Mouse (Mus musculus) central nervous system, embryonic 11.5 days (tissue): ENCODE data around the gene Zfp593. TPM values are rescaled to one million over a fixed set of nuclear protein-coding genes. Genes with fewer than 3 reads are reported as not detected.

Experiments used
- polyA plus RNA-seq: library from polyadenylated mRNA; depleted of rRNA; stranded (reverse); fragments of >200 nt; gene quantifications from 2 replicates; pipeline ENCODE4 v1.2.3, GENCODE M21; 2012; rRNA removed

Zfp593 gene
- 14.1 and 15.2 TPM in 2 replicates for polyA plus RNA-seq

DNA sequence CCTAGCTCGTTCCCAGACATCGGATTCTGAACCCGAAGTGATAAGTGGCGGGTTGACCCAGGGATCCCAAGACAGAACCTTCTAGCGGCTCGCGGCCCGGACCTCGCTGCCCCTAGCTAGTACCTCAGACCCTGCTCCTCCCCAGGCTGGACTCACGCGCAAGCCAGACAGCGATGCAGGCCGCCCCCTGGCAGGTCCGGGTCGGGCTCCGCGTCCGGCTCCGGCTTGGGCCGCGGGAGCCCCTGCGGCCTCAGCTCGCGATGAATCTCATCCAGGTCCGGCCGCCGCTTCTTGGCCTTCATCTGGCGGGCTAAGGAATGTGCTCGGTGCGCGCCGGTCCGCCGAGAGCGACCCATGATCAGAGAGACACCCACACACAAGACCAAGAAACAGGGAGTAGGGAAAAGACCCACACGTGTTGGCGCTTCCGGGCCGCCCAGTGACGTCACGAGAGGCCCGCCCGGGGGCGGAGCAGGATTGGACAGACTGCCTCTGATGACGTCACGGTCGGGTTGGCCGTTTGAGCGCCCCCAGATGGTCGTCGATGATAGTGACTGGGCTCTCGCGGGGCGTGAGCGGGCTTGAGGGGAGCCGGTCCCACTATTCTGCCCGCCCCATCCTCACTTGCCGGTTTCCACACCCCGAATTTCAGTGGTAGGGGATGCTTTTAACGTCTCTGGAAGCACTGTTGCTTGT, at the start of gene Zfp593:
Zfp593 (minus strand) TSS at position 445 of the 696 bp plus-strand sequence.

DNA sequence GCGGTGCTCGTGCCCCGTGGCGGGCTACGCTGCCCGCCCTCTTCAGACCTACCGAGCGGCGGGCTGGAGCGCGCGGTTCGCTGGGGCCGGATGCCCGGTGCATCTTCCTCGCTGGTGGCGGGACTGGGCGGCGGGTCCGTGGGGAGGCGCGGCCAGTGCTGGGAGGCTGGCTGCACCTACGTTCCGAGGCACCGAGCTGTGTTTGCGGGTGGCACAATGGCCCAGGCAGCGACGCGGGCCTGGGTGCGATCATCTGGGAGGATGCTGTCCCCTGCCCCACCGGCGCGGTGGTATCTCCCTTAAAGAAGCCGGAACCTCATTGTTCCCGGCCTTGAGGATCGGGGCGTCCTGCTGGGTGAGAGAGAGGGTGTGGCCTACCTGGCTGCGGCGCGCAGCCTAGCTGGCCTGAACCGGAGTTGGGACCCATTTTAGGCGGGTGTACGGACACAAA, 42.2 kb upstream of the Zfp593 start, which contains the start of gene Pdik1l:
Pdik1l (minus strand) TSS at position 321 of the 451 bp plus-strand sequence.

DNA sequence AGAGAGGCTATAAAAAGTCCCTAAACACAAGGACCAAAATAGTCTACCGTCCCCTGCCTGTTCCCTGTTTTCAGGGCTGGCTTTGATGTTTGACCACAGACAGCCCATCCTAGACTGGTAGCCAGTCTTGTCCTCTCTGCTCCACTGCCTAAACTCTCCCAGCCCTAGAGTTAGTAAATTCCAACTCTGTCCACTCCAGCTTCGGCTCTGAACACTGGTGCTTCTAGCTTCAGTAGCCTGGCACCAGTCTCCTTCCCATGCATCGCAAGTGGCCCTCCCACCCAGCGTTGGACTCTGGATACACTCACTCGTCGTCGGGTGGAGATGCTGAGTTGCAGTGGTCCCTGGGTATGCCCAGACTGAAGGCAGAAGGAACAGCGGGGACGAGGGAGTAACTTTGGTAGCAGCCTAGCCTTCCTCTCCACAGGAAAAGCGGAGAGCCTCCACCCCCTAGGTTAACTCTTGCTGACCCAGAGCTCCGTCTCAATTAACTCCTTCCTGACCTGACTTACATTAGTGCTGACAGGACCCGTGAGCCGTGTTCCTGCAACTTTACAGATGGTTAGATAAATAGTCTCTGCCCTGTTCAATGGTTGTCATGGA, 8.4 kb upstream of the Zfp593 start, which contains the start of gene Grrp1:
Grrp1 (minus strand) TSS at position 385 of the 603 bp plus-strand sequence.

DNA sequence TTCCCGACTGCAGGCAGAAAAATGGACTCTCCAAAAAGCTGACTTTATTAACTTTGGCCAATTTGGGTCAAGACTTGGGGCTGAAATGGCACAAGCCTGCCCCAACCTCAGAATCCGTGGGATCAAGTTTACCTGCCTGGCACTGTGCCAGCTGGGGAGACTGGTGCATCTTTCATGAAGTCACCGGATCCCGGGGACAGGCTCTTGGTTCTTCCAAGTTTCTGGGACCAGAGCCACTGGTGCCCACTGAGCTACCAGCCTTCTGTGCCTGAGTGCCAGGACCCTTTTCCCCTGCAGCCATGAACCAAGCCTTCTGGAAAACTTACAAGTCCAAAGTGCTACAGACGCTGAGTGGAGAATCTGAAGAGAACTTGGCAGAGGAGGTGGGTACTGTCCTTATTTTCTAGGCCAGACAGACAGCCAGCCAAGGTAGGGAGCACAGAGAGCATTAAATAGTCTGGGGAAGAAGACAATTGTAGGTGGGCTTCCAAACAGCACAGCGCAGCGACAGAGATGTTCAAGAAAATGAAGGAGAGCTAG, 1.4 kb upstream of the Zfp593 start, which contains the start of gene Gm30191:
Gm30191 (plus strand) TSS at position 217 of the 540 bp plus-strand sequence.

DNA sequence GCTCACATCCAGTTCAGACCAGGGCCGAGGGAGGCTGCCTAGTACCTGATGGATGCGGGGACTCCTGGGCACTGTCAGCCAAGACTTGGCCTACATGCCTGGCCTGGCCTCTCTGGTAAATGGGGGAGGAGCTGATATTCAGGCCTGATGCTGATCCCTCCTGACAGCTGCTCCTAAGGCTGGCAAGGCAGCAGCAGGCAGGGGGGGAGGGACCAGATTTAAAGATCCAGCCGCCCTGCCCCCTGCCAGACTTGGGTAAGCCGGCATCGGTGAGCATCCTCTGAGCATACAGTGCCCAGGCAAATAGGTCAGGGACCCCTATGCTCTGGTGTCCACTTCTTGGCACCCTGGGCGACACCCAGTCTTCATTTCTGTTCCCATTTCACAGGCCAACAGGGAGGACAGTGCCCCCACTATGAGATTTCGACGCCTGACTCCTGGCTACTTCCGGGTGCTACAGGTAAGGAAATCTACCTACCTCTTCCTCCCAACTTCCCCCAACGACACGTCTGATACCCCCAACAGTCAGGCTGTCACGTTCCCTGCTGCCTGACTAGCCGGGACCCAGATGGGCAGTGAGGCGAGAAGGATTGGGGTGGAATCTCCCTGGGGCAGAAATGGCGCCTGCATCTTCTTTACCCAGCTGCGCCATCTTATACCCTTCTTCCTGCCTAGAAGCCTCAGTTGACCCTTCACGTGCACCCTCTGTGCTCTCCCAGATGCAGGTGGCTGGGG, 1.7 kb downstream of the Zfp593 start, which contains the start of gene E130218I03Rik:
E130218I03Rik (plus strand) TSS at position 147 of the 735 bp plus-strand sequence.

DNA sequence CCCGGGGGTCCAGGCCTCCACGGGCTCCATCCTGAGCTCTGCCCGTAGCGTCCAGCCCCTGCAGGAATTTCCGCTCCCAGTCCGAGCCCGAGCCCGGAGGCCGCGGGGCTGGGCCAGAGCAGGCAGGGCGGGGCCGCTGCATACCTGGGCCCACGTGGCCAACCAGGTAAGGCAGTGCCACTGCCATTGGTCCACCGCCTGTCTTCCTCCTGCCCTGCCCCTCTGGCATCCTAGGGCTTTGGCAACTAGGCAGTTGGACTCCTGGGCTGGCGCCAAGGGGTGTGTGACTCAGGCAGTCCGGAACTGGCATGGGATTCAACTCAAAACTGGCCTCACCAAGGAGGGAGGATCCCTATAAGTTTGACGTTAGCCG, 7.1 kb downstream of the Zfp593 start, which contains the start of gene Cnksr1:
Cnksr1 (minus strand) TSS at position 121 of the 373 bp plus-strand sequence.

DNA sequence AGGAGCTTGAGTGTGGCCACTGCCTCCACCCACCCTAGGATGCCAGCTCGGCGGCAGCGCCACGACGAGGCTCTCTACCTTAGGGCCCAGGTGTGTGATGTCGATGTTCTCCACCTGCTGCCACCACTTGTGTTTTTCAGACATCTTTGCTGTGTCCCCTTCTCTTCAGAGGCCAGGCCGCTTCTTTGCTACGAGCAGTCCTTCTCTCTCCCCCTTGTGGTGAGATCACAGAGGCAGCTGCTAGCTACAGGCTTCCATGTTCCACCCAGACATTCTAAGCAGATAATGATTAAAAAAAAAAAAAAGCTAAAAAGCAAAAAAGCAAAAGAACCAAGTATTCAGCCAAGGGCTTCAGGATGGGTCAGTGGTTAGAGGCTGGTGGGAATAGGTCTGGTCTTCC, 18.2 kb downstream of the Zfp593 start, which contains the start of gene Catsper4:
Catsper4 (minus strand) TSS at position 190 of the 400 bp plus-strand sequence.

DNA sequence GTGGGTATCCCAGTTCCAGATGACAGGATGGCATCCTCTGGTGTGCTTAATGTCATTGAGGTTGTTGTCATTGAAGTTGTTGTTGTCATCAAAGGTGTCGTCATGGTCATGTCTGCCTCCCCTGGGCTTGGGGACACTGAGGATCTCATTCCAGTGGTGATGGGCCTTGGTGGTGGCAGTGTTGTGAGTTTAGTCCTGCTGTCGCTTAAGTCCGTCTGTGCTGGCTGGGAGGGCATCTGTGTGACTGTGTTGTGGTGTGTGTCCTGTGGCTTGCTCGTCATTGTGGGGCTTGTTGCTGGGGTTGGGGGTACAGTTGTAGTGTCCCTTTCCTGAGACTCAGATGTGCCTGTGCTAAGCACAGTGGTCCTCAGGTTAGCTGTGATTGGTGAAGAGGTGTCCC, 42.5 kb downstream of the Zfp593 start, which contains the start of gene Gm7534:
Gm7534 (minus strand) TSS at position 101 of the 400 bp plus-strand sequence.

Other genes with a start within 250 kb of the Zfp593 start
- gene Dhdds, start 244.7 kb downstream of the Zfp593 start, polyA plus RNA-seq, result 36.4 and 43.8 TPM in 2 replicates
- 4.5 and 9.5 TPM in 2 replicates for gene Lin28a, start 226.8 kb downstream of the Zfp593 start, polyA plus RNA-seq
- gene Zfp683, start 191.8 kb downstream of the Zfp593 start, polyA plus RNA-seq, result not detected in 2 replicates
- 0.71 and 2.0 TPM in 2 replicates for gene Crybg2, start 184.8 kb downstream of the Zfp593 start, polyA plus RNA-seq
- 3.4 and 4.2 TPM in 2 replicates for gene Cd52, start 150.5 kb downstream of the Zfp593 start, polyA plus RNA-seq
- 9.2 and 11.2 TPM in 2 replicates for gene Ubxn11, start 143.0 kb downstream of the Zfp593 start, polyA plus RNA-seq
- gene Sh3bgrl3, start 116.8 kb downstream of the Zfp593 start, polyA plus RNA-seq, result 164 and 169 TPM in 2 replicates
- gene Cep85, start 58.5 kb downstream of the Zfp593 start, polyA plus RNA-seq, result 33.3 and 37.3 TPM in 2 replicates
- 0.10 TPM in 1 of 2 replicates, not detected in the other for gene Gm7534, start 42.6 kb downstream of the Zfp593 start, polyA plus RNA-seq
- not detected in 2 replicates for gene Catsper4, start 18.2 kb downstream of the Zfp593 start, polyA plus RNA-seq
- 0.25 and 0.62 TPM in 2 replicates for gene Cnksr1, start 7.2 kb downstream of the Zfp593 start, polyA plus RNA-seq
- gene E130218I03Rik, start 1.9 kb downstream of the Zfp593 start, polyA plus RNA-seq, result 0.08 TPM in 1 of 2 replicates, not detected in the other
- 0.31 TPM in 1 of 2 replicates, not detected in the other for gene Gm30191, start 1.3 kb upstream of the Zfp593 start, polyA plus RNA-seq
- 7.5 and 8.5 TPM in 2 replicates for gene Grrp1, start 8.5 kb upstream of the Zfp593 start, polyA plus RNA-seq
- gene Pdik1l, start 42.3 kb upstream of the Zfp593 start, polyA plus RNA-seq, result 9.3 and 14.4 TPM in 2 replicates
- gene Trim63, start 69.5 kb upstream of the Zfp593 start, polyA plus RNA-seq, result 1.8 and 3.1 TPM in 2 replicates
- 0.07 TPM in 1 of 2 replicates, not detected in the other for gene Slc30a2, start 97.6 kb upstream of the Zfp593 start, polyA plus RNA-seq
- 0.22 and 0.68 TPM in 2 replicates for gene Extl1, start 138.3 kb upstream of the Zfp593 start, polyA plus RNA-seq
- 12.0 and 14.2 TPM in 2 replicates for gene Pafah2, start 150.7 kb upstream of the Zfp593 start, polyA plus RNA-seq
- gene Stmn1, start 222.7 kb upstream of the Zfp593 start, polyA plus RNA-seq, result 1,055 and 1,621 TPM in 2 replicates